Mouse (Mus musculus) lung, embryonic 16.5 days (tissue): ENCODE data around the gene Atxn1. TPM values are rescaled to one million over a fixed set of nuclear protein-coding genes. Genes with fewer than 3 reads are reported as not detected.

Experiments
- ATAC-seq: fragments of 200-750 bp; cut with Nextera tagmentation; 2 replicates; pipeline ENCODE4 v1.8.0; 2017; ENCODE audit warnings: low read depth, mild to moderate bottlenecking, moderate library complexity
- H3K27ac ChIP-seq: fragments of 300-500 bp; sonication (generic); 2 replicates; pipeline ENCODE4 v1.5.1; 2014; ENCODE audit warnings: mild to moderate bottlenecking, control low read depth, low read length
- H3K27me3 ChIP-seq: fragments of 300-500 bp; sonication (generic); 2 replicates; pipeline ENCODE4 v1.6.1; 2014; ENCODE audit warnings: low read depth, low read length, mixed read lengths; ENCODE audit not compliant: control insufficient read depth, insufficient read depth
- H3K36me3 ChIP-seq: fragments of 300-500 bp; sonication (generic); 2 replicates; pipeline ENCODE4 v1.6.1; 2014; ENCODE audit warnings: low read length; ENCODE audit not compliant: control insufficient read depth, insufficient read depth
- H3K4me1 ChIP-seq: fragments of 300-500 bp; sonication (generic); replicated peaks from 2 replicates; pipeline ENCODE4 v1.6.1; 2014; ENCODE audit warnings: low read length, mixed read lengths; ENCODE audit not compliant: control insufficient read depth, insufficient read depth
- H3K4me2 ChIP-seq: fragments of 300-500 bp; sonication (generic); 2 replicates; pipeline ENCODE4 v1.6.1; 2014; ENCODE audit warnings: low read depth, low read length, control low read depth
- H3K4me3 ChIP-seq: fragments of 300-500 bp; sonication (generic); 2 replicates; pipeline ENCODE4 v1.5.1; 2014; ENCODE audit warnings: mild to moderate bottlenecking, low read length, control low read depth
- H3K9ac ChIP-seq: fragments of 300-500 bp; sonication (generic); 2 replicates; pipeline ENCODE4 v1.6.1; 2014; ENCODE audit warnings: low read length, control low read depth
- H3K9me3 ChIP-seq: fragments of 300-500 bp; sonication (generic); 2 replicates; pipeline ENCODE4 v1.6.1; 2016; ENCODE audit warnings: low read length; ENCODE audit not compliant: control insufficient read depth
- WGBS: fragments of 180-500 bp; shearing (Covaris S2); extraction: QIAGEN DNeasy Blood & Tissue Kit; methylation state at CpG from one replicate; pipeline ENCODE4 v1.1.7; 2014; 5-methylcytosine and 5-hydroxymethylcytosine counted together
- polyA plus RNA-seq: library from polyadenylated mRNA; unstranded; fragments of >200 nt; fragmentation: Nextera tagmentation; extraction: Ambion mirVana; gene quantifications from 2 replicates; pipeline ENCODE4 v1.2.1, GENCODE M21; 2015

Gene Atxn1
- polyA plus RNA-seq, 1 experiment from 2014 or later: 8.3 TPM

DNA sequence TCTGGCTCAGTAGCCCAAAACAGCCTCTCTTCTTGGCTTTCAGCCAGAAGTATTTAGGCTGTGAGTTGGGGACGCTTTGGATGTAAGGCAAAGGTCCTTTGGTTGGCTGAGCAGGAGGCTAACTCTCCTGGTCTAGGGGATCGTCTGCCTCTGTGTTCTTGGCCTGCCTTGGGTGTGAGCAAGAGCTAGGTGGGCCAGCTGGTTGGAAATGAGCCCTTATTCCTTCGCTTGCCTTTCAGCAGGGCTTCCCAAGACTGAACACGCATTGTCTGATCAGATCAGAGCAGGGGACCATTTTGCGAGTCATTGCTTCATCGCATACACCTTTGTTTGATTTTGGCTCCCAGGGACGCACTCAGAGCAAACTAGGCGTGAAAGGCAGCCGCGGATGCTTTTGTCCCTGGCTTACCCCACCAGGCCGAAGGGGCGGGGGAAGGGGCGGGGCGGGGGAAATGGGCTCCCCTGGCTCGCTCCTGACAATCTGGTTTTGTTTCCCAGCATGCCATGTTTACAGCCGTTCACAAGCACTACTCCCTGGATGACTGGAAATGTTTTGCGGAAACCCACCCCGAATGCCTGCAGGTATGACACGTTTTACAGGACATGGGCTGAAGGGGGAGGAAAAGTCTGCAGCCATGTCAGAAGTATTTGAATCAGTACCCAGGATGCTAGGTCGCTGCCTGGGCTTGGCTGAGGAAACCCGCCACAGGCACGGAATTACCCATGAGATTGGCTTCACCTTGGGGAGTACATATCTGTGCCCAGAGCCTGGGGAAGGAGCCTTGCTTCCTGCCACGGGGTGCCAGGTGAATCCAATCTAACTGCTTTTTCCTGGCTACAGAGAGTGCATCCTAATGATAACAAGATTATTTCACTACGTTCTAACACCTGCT lies 448.1 kb downstream of the Atxn1 start:
- H3K4me3 ChIP-seq: peak overlapping the region; percentile 43
- ATAC-seq: peak; percentile 77; the same call in 1 of the 2 replicates
- no peaks in the 10 kb centered on the region for H3K27me3 ChIP-seq
- peak overlapping the region; percentile 34; the same call in 1 of the 2 replicates for H3K27ac ChIP-seq
- 8% methylated on average over 24 of the region's 24 CpGs for WGBS
- H3K4me1 ChIP-seq: peaks cover 26% of the 10 kb centered on the region
- H3K9ac ChIP-seq: peak overlapping the region; percentile 57
- H3K4me2 ChIP-seq: peak overlapping the region; percentile 71
- H3K9me3 ChIP-seq: no peaks in the 10 kb centered on the region
- H3K36me3 ChIP-seq: no peaks in the 10 kb centered on the region

DNA sequence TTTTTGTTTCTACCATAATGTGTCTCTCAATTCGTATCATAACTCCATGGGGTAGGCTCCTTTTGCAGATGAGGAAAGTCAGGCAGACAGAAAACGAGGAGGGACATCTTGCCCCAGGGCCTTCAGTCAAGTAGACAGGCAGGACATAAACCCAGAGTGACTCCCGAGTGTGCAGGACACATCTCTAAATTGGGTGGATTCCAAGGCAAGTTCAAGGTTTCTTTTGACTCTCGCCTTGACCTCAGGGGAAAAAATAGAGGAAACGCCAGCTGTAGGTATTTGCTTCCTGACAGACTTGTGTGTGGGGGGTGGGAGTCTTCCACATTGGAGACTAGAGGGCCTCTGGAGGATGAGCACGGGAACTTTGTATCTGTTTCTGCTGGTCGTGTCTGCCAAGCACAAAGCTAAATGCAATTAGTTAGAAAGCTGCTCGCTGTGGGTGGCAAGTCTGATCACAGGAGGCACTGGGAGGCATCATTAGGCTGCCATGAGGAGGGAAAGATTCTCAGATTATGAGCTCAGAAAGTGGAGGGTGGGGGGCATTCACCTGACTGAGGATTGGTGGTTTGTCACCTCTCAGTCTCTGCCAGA lies 449.9 kb downstream of the Atxn1 start:
- Histone ChIP-seq H3K4me2 (no peak overlapping the region), H3K4me1 (peaks cover 32% of the 10 kb centered on the region), H3K9me3 (no peaks in the 10 kb centered on the region), H3K27me3 (no peaks in the 10 kb centered on the region), H3K9ac (no peak overlapping the region), H3K27ac (no peak overlapping the region), H3K36me3 (no peaks in the 10 kb centered on the region), H3K4me3 (no peak overlapping the region)
- ATAC-seq: no peak
- WGBS: 30% methylated on average over 8 of the region's 8 CpGs

DNA sequence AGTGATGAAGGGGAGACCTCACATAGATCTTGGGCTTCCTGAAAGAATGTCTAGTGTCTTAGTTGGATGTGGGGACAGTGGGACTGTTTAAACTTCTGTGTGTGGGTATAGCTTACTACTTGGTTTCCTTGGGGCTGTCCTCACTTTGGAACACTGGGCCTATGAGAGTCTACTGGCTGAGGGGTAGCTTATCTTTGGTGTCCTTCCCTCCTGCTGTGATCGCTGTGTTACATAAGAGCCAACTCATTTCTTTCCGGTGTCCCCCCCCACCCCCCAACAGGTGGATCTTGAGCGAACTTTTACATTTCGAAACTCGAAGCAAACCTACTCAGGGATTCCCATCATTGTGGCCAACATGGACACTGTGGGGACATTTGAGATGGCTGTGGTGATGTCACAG lies 450.7 kb downstream of the Atxn1 start:
- H3K9ac ChIP-seq: no peak overlapping the region
- H3K4me3 ChIP-seq: no peak overlapping the region
- no peak overlapping the region for H3K27ac ChIP-seq
- H3K4me2 ChIP-seq: no peak overlapping the region
- H3K36me3 ChIP-seq: no peaks in the 10 kb centered on the region
- no peaks in the 10 kb centered on the region for H3K27me3 ChIP-seq
- WGBS: 91% methylated on average over 5 of the region's 5 CpGs
- H3K9me3 ChIP-seq: no peaks in the 10 kb centered on the region
- no peak for ATAC-seq
- H3K4me1 ChIP-seq: peaks cover 32% of the 10 kb centered on the region

DNA sequence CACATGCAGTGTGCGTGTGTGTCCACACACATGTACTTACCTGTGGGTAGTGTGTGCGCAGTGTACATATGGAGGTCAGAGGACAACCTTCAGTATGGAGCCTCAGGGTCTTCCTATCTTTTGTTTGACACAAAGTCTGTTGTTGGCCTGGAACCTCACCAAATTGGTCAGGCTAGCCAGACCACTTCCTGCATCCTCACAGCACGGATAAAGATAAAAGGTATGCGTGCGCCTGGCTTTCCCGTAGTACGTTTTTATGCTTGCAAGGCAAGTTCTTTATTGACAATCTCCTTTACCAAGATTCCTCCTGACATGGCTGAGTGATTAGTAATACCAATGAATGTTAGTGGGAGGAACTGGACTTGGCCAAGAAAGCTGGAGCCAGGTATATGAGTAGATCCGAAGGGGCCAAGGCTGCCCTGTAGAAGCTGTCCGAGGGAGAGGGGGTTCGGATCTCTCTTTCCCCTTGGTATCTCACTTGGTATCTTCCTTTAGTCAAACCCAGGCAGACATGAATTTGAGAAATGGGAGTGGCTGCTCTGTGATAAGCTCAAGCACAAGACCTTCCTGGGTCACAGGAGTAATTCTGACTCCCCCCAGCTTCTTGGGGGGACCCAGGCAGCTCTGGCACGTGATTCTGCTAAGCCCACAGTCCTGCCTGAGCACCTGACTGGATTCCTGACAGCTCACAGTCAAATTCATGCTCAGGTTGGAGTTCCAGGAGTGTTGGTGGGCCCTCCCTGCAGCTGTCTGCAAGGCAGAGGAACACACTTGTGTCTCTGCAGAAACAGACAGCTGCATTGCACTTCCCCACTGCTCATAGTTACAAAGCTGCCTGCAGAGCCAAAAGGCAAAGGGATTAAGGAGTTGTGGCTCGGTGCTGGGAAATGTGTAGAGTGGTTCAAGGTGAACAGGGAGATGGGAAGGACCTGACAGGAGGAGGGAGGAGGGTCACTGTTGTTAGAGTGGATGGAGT lies 451.5 kb downstream of the Atxn1 start:
- Histone ChIP-seq H3K4me1 (peaks cover 38% of the 10 kb centered on the region), H3K9me3 (no peaks in the 10 kb centered on the region), H3K36me3 (no peaks in the 10 kb centered on the region), H3K27ac (no peak overlapping the region; the same call in 1 of the 2 replicates), H3K27me3 (no peaks in the 10 kb centered on the region), H3K4me2 (no peak overlapping the region), H3K4me3 (no peak overlapping the region), H3K9ac (no peak overlapping the region)
- ATAC-seq: no peak
- WGBS: 61% methylated on average over 12 of the region's 12 CpGs

DNA sequence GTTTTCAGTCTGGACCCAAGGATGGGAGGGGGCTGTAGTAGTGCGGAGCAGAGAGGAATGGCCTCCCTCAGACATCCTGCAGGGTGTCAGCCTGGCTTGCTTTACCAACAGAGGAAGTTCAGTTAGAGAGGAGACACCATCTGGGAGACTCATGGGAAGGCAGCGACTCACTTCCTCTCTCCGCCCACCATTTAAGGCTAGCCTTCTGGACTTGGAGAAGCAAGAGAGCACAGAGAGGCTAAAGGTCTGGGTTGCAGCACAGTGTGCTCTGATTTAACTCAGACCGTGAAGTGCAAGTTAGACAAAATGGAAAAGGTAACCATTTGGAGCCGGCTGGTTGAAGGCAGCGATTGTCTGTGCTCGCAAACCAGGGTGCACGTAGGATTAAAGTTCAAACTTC lies 452.3 kb downstream of the Atxn1 start:
- peak; percentile 26; the same call in 1 of the 2 replicates for ATAC-seq
- 0 out of 2 replicates have a peak overlapping the region, but pooled peaks have one; percentile 14 for H3K9ac ChIP-seq
- WGBS: 71% methylated on average over 8 of the region's 8 CpGs
- H3K4me3 ChIP-seq: no peak overlapping the region
- peak overlapping the region; percentile 48; the same call in 1 of the 2 replicates for H3K27ac ChIP-seq
- no peaks in the 10 kb centered on the region for H3K9me3 ChIP-seq
- H3K27me3 ChIP-seq: no peaks in the 10 kb centered on the region
- H3K36me3 ChIP-seq: no peaks in the 10 kb centered on the region
- peaks cover 43% of the 10 kb centered on the region for H3K4me1 ChIP-seq
- no peak overlapping the region for H3K4me2 ChIP-seq

DNA sequence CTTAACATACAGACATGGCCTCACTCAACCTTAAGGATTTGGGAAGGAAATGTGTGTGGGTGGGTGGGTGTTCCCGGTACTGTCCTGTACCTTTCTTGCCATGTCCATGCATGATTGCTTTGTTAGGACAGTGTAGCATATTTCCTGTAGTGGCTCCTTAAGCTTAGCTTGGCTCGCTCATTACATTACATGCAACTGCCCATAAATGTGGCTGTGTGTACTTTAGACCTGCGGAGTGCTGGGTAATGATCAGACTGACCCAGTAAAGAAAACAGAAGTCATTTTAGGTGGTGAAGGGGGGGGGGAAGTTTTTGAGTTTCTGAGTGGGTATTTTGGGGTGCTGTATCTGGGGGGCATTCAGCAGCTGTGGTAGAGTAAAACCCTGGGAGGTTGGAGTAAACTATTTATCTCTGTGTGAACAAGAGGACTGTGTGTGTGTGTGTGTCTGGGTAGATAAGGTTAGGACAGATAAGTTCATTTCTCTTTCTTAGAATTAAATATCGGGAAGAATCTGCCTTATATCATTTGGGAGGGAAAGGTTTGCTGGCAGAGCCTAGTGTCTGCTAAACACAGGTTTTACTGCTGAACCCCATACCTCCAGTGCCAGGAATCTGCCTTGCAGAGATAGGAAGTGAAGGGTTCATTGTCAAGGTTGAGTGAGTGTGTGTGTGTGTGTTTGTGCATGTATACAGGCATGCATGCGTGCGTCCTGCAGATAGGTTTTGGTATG lies 452.9 kb downstream of the Atxn1 start:
- Histone ChIP-seq H3K9me3 (no peaks in the 10 kb centered on the region), H3K36me3 (no peaks in the 10 kb centered on the region), H3K4me2 (no peak overlapping the region), H3K9ac (0 out of 2 replicates have a peak overlapping the region, but pooled peaks have one; percentile 14), H3K27ac (peak overlapping the region; percentile 48; the same call in 1 of the 2 replicates), H3K27me3 (no peaks in the 10 kb centered on the region), H3K4me1 (peaks cover 40% of the 10 kb centered on the region), H3K4me3 (no peak overlapping the region)
- ATAC-seq: no peak
- 58% methylated on average over 6 of the region's 6 CpGs for WGBS

DNA sequence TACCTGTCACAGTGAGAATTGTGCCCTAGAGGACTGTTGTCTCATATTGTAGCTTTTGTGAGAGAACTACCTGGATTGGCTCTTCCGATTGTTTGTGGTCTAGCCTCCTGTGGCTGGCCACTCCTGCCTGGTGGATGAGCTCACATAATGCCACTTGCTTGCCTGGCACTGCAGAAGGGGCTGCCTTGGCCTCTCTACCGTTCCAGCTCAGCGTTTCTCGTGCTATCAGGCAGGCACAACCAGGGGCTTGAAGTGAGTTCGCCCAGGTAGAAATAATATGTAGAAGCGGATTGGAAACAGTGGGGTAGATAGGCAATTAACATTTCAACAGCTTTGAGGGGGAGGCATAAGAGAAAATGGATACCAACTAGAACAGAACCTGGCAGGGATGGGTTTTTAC lies 455.4 kb downstream of the Atxn1 start:
- peaks cover 30% of the 10 kb centered on the region for H3K4me1 ChIP-seq
- WGBS: 69% methylated on average over 6 of the region's 6 CpGs
- H3K4me3 ChIP-seq: no peak overlapping the region
- no peaks in the 10 kb centered on the region for H3K36me3 ChIP-seq
- no peak for ATAC-seq
- no peak overlapping the region for H3K9ac ChIP-seq
- H3K9me3 ChIP-seq: no peaks in the 10 kb centered on the region
- H3K4me2 ChIP-seq: no peak overlapping the region
- no peak overlapping the region for H3K27ac ChIP-seq
- no peaks in the 10 kb centered on the region for H3K27me3 ChIP-seq

DNA sequence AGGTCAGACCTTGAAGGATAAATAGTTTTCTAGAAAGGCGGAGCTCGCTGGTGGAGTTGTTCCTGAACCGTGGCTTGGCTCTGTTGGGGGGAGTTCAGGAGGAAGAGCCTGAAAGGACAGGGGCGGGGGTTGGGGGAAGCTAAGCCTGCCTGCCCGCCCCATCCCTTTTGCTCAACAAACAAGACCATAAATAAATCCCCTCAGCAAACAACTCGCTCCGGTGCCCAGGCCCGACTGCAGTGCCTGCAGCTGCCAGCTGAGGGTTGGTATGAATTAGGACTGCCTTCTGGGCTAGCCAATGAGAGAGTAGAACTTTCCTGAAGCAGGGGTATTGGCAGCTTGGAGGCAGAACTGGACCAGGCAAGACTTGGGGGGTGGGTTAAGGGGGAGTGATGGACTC lies 456.3 kb downstream of the Atxn1 start:
- H3K36me3 ChIP-seq: no peaks in the 10 kb centered on the region
- H3K9me3 ChIP-seq: no peaks in the 10 kb centered on the region
- H3K4me3 ChIP-seq: peak overlapping the region; percentile 68
- peak overlapping the region; percentile 98 for H3K4me2 ChIP-seq
- H3K27me3 ChIP-seq: no peaks in the 10 kb centered on the region
- H3K27ac ChIP-seq: peak overlapping the region; percentile 6; the same call in 1 of the 2 replicates
- 3% methylated on average over 8 of the region's 8 CpGs for WGBS
- peak overlapping the region; percentile 77 for H3K9ac ChIP-seq
- ATAC-seq: no peak
- peaks cover 30% of the 10 kb centered on the region for H3K4me1 ChIP-seq
